Mouse (Mus musculus) myocyte (in vitro differentiated cells): ENCODE measurements around the gene Aldh1l1.

ENCODE experiments used
- CEBPB ChIP-seq: IDR thresholded peaks from 2 replicates; pipeline ENCODE4 v1.6.1; 2011; ENCODE audit warnings: mild to moderate bottlenecking, moderate library complexity; ENCODE audit not compliant: poor library complexity, insufficient read depth, severe bottlenecking
- POLR2A ChIP-seq: IDR thresholded peaks from one replicate; pipeline ENCODE4 v1.6.1; 2011; ENCODE audit warnings: low read depth, mild to moderate bottlenecking, control low read depth, moderate library complexity; ENCODE audit not compliant: insufficient read length

GRCm38 (mm10) chr6:90602304-90602703, 116.1 kb downstream of the Aldh1l1 start:
- TF ChIP-seq CEBPB (no peak), POLR2A (no peak)
